Mouse (Mus musculus): Measurements from ENCODE around the gene Ranbp9. TPM values are rescaled to one million over a fixed set of nuclear protein-coding genes. Genes with fewer than 3 reads are reported as not detected.

Ranbp9 gene
- total and polyA plus RNA-seq, 3 experiments = 17.1 to 25.9 TPM; not detected in 1

DNA sequence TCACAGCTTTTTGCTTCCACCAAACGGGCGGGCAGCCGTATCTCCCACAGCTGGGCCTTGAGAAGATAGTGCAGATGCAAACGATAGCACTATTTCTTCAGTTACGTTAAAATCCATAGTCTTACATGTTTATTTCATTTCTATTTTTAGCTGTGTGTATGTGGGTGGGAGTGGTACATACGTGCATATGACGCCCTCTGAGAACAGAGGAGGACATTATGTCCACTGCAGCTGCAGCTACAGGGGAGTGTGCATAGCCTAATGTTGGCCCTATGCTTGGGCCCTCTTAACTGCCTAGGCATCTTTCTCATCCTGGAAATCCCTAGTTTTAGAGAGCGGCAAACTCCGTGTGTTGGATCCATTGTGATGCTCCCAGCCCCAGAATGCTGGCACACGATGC, 106.9 kb downstream of the Ranbp9 start:
- Histone ChIP-seq H3K4me3 (ENCODE audit: control insufficient read depth in 1 of 2, insufficient read depth in 1 of 2, low read depth in 2 of 2, low read length in 2 of 2) (no peak overlapping the region), H3K4me1 (ENCODE audit: control insufficient read depth in 1 of 2, insufficient read depth in 2 of 2, low read length in 2 of 2) (no peaks in the 10 kb centered on the region), H3K27me3 (ENCODE audit: control insufficient read depth in 1 of 2, insufficient read depth in 2 of 2, low read length in 2 of 2) (no peaks in the 10 kb centered on the region), H3K79me2 (ENCODE audit: control insufficient read depth, insufficient read depth, low read length, poor library complexity) (no peaks in the 10 kb centered on the region), H3K36me3 (ENCODE audit: control insufficient read depth in 1 of 2, insufficient read depth in 2 of 2, low read length in 2 of 2) (no peaks in the 10 kb centered on the region), H3K9ac (ENCODE audit: control insufficient read depth, low read depth, low read length, poor library complexity, severe bottlenecking) (no peak overlapping the region), H3K27ac (ENCODE audit: control insufficient read depth, low read depth, low read length) (no peak overlapping the region), H3K9me3 (replicated peaks; ENCODE audit: insufficient read depth, low read length) (no peaks in the 10 kb centered on the region)
- TF ChIP-seq KAT2A (conservative IDR thresholded peaks at IDR 0.05; ENCODE audit: low read depth, low read length) (no peak), SMC3 (IDR thresholded peaks at IDR 0.05; ENCODE audit: low read depth, low read length) (no peak), JUND (IDR thresholded peaks at IDR 0.05; ENCODE audit: low read depth, low read length) (no peak), MYC (IDR thresholded peaks at IDR 0.05; ENCODE audit: low read depth, low read length) (no peak), MYB (IDR thresholded peaks at IDR 0.05; ENCODE audit: low read depth, low read length) (no peak), ZNF384 (IDR thresholded peaks at IDR 0.05; ENCODE audit: low read depth, low read length) (no peak), MXI1 (IDR thresholded peaks at IDR 0.05; ENCODE audit: low read depth, low read length) (no peak), ZC3H11A (IDR thresholded peaks at IDR 0.05; ENCODE audit: low read depth, low read length) (no peak), E2F4 (IDR thresholded peaks at IDR 0.05; ENCODE audit: borderline replicate concordance, low read depth, low read length) (no peak)
- no peak for DNase-seq (ENCODE audit: low read depth, low spot score)

DNA sequence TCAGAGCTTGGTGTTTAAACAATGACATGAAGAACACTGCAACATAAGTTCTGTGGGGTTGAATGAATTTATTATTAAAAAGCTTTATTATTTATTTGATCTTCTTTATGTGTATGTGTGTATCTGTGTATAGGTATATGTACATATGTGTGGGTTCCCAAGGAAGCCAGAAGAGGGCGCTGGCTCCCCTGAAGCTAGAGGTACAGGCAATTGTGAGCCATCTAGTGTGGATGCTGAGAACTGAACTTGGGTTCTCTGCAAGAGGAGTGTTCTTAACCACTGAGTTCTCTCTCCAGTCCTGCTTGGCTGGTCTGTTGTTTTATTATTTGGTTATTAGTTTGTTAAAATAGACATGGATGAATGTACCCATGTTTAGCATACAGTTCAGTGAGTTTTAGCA, 108.2 kb downstream of the Ranbp9 start:
- no peaks in the 10 kb centered on the region for H3K4me1 ChIP-seq (ENCODE audit: control insufficient read depth in 1 of 2, insufficient read depth in 2 of 2, low read length in 2 of 2)
- H3K79me2 ChIP-seq (ENCODE audit: control insufficient read depth, insufficient read depth, low read length, poor library complexity) = no peaks in the 10 kb centered on the region
- no peaks in the 10 kb centered on the region for H3K36me3 ChIP-seq (ENCODE audit: control insufficient read depth in 1 of 2, insufficient read depth in 2 of 2, low read length in 2 of 2)
- no peaks in the 10 kb centered on the region for H3K27me3 ChIP-seq (ENCODE audit: control insufficient read depth in 1 of 2, insufficient read depth in 2 of 2, low read length in 2 of 2)
- H3K27ac ChIP-seq (ENCODE audit: control insufficient read depth, low read depth, low read length) = no peak overlapping the region
- H3K9ac ChIP-seq (ENCODE audit: control insufficient read depth, low read depth, low read length, poor library complexity, severe bottlenecking) = no peak overlapping the region
- TF ChIP-seq SMC3 (IDR thresholded peaks at IDR 0.05; ENCODE audit: low read depth, low read length) (peak; percentile 20; the same call in 1 of the 2 replicates), TAL1 (IDR thresholded peaks at IDR 0.05; ENCODE audit: low read length) (no peak), UBTF (IDR thresholded peaks at IDR 0.05; ENCODE audit: borderline replicate concordance, insufficient read depth, low read depth, low read length) (no peak), CTCF (IDR thresholded peaks at IDR 0.05 in 2 of 3, conservative IDR thresholded peaks at IDR 0.05 in 1 of 3; ENCODE audit: control insufficient read depth in 1 of 3, insufficient read depth in 1 of 3, low read depth in 2 of 3, low read length in 3 of 3, poor library complexity in 1 of 3, severe bottlenecking in 1 of 3) (peak in 2 of 3 experiments; percentile 43 to 50; a peak in 4 of 6 replicates), MAZ (IDR thresholded peaks at IDR 0.05; ENCODE audit: low read depth, low read length) (no peak), MYB (IDR thresholded peaks at IDR 0.05; ENCODE audit: low read depth, low read length) (no peak), ZC3H11A (IDR thresholded peaks at IDR 0.05; ENCODE audit: low read depth, low read length) (no peak), NELFE (IDR thresholded peaks at IDR 0.05; ENCODE audit: low read depth, low read length) (no peak)
- H3K4me3 ChIP-seq (ENCODE audit: control insufficient read depth in 1 of 2, insufficient read depth in 1 of 2, low read depth in 2 of 2, low read length in 2 of 2) = no peak overlapping the region
- DNase-seq (ENCODE audit: low read depth, low spot score) = peak; percentile 37
- no peaks in the 10 kb centered on the region for H3K9me3 ChIP-seq (replicated peaks; ENCODE audit: insufficient read depth, low read length)

DNA sequence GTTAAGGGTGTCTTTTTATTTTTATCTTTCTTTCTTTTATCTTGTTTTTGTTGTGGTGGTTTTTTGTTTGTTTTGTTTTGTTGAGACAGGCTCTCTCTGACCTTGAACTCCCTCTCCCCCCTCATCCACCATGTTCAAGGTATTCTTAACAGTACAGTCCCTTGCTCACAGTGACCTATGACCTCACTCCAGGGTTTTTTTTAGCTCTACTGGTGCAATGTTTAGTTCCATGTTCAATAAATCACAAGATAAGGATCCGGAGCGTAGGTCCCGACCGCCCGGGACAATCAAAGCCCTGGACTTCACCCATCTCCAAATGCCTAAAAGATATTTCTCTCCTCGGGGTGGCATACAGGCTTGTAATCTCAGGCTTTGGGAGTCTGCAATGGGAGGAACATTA, 111.0 kb downstream of the Ranbp9 start:
- no peak overlapping the region for H3K9ac ChIP-seq (ENCODE audit: control insufficient read depth, low read depth, low read length, poor library complexity, severe bottlenecking)
- H3K4me3 ChIP-seq (ENCODE audit: control insufficient read depth in 1 of 2, insufficient read depth in 1 of 2, low read depth in 2 of 2, low read length in 2 of 2) = no peak overlapping the region
- H3K79me2 ChIP-seq (ENCODE audit: control insufficient read depth, insufficient read depth, low read length, poor library complexity) = no peaks in the 10 kb centered on the region; the same call in 1 of the 2 replicates
- no peak overlapping the region for H3K27ac ChIP-seq (ENCODE audit: control insufficient read depth, low read depth, low read length)
- no peak for DNase-seq (ENCODE audit: low read depth, low spot score)
- H3K4me1 ChIP-seq (ENCODE audit: control insufficient read depth in 1 of 2, insufficient read depth in 2 of 2, low read length in 2 of 2) = peaks cover 0 to 1% of the 10 kb centered on the region in 2 experiments; a peak in 2 of 4 replicates
- no peaks in the 10 kb centered on the region for H3K9me3 ChIP-seq (replicated peaks; ENCODE audit: insufficient read depth, low read length)
- no peaks in the 10 kb centered on the region for H3K27me3 ChIP-seq (ENCODE audit: control insufficient read depth in 1 of 2, insufficient read depth in 2 of 2, low read length in 2 of 2)
- no peaks in the 10 kb centered on the region; a peak in 1 of 4 replicates for H3K36me3 ChIP-seq (ENCODE audit: control insufficient read depth in 1 of 2, insufficient read depth in 2 of 2, low read length in 2 of 2)
- no peak for TF ChIP-seq MYB (IDR thresholded peaks at IDR 0.05; ENCODE audit: low read depth, low read length)
- no peak for TF ChIP-seq ZMIZ1 (IDR thresholded peaks at IDR 0.05; ENCODE audit: low read depth, low read length)
- no peak for TF ChIP-seq SIN3A (IDR thresholded peaks at IDR 0.05; ENCODE audit: low read length)
- TF ChIP-seq NRF1 (IDR thresholded peaks at IDR 0.05; ENCODE audit: insufficient read depth, low read depth, low read length, poor library complexity, severe bottlenecking) = no peak
- TF ChIP-seq POLR2AphosphoS5 (IDR thresholded peaks at IDR 0.05; ENCODE audit: borderline replicate concordance, low read depth, low read length) = no peak
- no peak for TF ChIP-seq POLR2AphosphoS2 (IDR thresholded peaks at IDR 0.05; ENCODE audit: low read length)
- TF ChIP-seq MYC (IDR thresholded peaks at IDR 0.05; ENCODE audit: low read depth, low read length) = no peak
- TF ChIP-seq RCOR1 (IDR thresholded peaks at IDR 0.05; ENCODE audit: low read depth, low read length) = no peak
- no peak for TF ChIP-seq JUND (IDR thresholded peaks at IDR 0.05; ENCODE audit: low read depth, low read length)
- no peak for TF ChIP-seq E2F4 (IDR thresholded peaks at IDR 0.05; ENCODE audit: borderline replicate concordance, low read depth, low read length)
- no peak for TF ChIP-seq MAX (IDR thresholded peaks at IDR 0.05; ENCODE audit: low read length)
- TF ChIP-seq CHD1 (IDR thresholded peaks at IDR 0.05; ENCODE audit: low read depth, low read length) = no peak
- no peak for TF ChIP-seq USF2 (IDR thresholded peaks at IDR 0.05; ENCODE audit: borderline replicate concordance in 1 of 2, insufficient read depth in 1 of 2, low read depth in 1 of 2, low read length in 2 of 2)
- no peak for TF ChIP-seq MXI1 (IDR thresholded peaks at IDR 0.05; ENCODE audit: low read depth, low read length)
- TF ChIP-seq KAT2A (conservative IDR thresholded peaks at IDR 0.05; ENCODE audit: low read depth, low read length) = no peak
- TF ChIP-seq TBP (IDR thresholded peaks at IDR 0.05; ENCODE audit: low read depth, low read length) = no peak
- no peak for TF ChIP-seq GABPA (IDR thresholded peaks at IDR 0.05; ENCODE audit: low read depth, low read length)
